Mouse (Mus musculus) embryonic facial prominence, embryonic 14.5 days (tissue): Measurements from ENCODE around the gene Bsn. TPM values are rescaled to one million over a fixed set of nuclear protein-coding genes. Genes with fewer than 3 reads are reported as not detected.

Experiments
- ATAC-seq: fragments of 200-750 bp; cut with Nextera tagmentation; 2 replicates; pipeline ENCODE4 v1.8.0; 2017; ENCODE audit warnings: low read depth, moderate number of reproducible peaks, moderate TSS enrichment
- DNase-seq: peaks from one replicate; pipeline ENCODE4 v3.0.0-alpha.2; 2015; ENCODE audit warnings: low spot score
- H3K27ac ChIP-seq: fragments of 300-500 bp; sonication (generic); replicated peaks from 2 replicates; pipeline ENCODE4 v1.5.1; 2014; ENCODE audit warnings: low read depth, mild to moderate bottlenecking, low read length, moderate library complexity
- H3K27me3 ChIP-seq: fragments of 300-500 bp; sonication (generic); replicated peaks from 2 replicates; pipeline ENCODE4 v1.6.1; 2014; ENCODE audit warnings: low read length; ENCODE audit not compliant: control insufficient read depth, insufficient read depth
- H3K36me3 ChIP-seq: fragments of 300-500 bp; sonication (generic); 2 replicates; pipeline ENCODE4 v1.6.1; 2014; ENCODE audit warnings: low read length, mixed read lengths; ENCODE audit not compliant: control insufficient read depth, insufficient read depth
- H3K4me1 ChIP-seq: fragments of 300-500 bp; sonication (generic); 2 replicates; pipeline ENCODE4 v1.6.1; 2014; ENCODE audit warnings: antibody characterized with exemption, low read length; ENCODE audit not compliant: control insufficient read depth, insufficient read depth
- H3K4me2 ChIP-seq: fragments of 300-500 bp; sonication (generic); 2 replicates; pipeline ENCODE4 v1.6.1; 2014; ENCODE audit warnings: low read depth, mild to moderate bottlenecking, low read length, moderate library complexity, mixed read lengths
- H3K4me3 ChIP-seq: fragments of 300-500 bp; sonication (generic); 2 replicates; pipeline ENCODE4 v1.5.1; 2014; ENCODE audit warnings: low read depth, mild to moderate bottlenecking, low read length
- H3K9ac ChIP-seq: fragments of 300-500 bp; sonication (generic); 2 replicates; pipeline ENCODE4 v1.6.1; 2014; ENCODE audit warnings: low read depth, mild to moderate bottlenecking, low read length, moderate library complexity, mixed read lengths
- H3K9me3 ChIP-seq: fragments of 300-500 bp; sonication (generic); 2 replicates; pipeline ENCODE4 v1.6.1; 2016; ENCODE audit warnings: low read length; ENCODE audit not compliant: control insufficient read depth
- WGBS: fragments of 180-500 bp; shearing (Covaris S2); extraction: QIAGEN DNeasy Blood & Tissue Kit; methylation state at CpG from one replicate; pipeline ENCODE4 v1.1.7; 2014; 5-methylcytosine and 5-hydroxymethylcytosine counted together
- polyA plus RNA-seq: library from polyadenylated mRNA; unstranded; fragments of >200 nt; fragmentation: Nextera tagmentation; extraction: Ambion mirVana; gene quantifications from 2 replicates; pipeline ENCODE4 v1.2.1, GENCODE M21; 2014

Gene Bsn
- polyA plus RNA-seq, 1 experiment from 2014 or later, result 1.1 TPM

DNA sequence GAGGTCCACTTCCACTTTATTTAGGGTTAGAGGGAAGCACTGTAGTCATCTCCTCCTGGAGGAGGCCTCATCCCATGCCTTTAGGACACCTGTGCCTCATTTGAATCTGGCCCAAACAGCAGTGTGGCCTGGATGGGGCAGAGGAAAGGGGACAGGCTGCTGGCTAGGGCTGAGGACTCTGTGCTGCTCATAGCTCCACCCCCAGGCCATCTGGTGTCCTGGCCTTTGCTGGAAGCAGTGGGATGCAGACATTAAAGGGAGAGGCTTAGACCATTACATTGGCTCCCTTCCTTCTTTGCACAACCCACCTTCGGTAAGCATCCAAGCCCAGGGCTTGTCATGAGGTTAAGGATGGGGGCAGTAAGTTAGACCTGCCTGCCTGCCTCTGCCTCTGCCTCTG is 56.7 kb downstream of the Bsn start:
- Histone ChIP-seq H3K9ac (no peak overlapping the region), H3K27me3 (no peaks in the 10 kb centered on the region), H3K9me3 (no peaks in the 10 kb centered on the region), H3K4me3 (no peak overlapping the region), H3K27ac (no peak overlapping the region), H3K4me2 (no peak overlapping the region), H3K36me3 (no peaks in the 10 kb centered on the region), H3K4me1 (no peaks in the 10 kb centered on the region)
- no peak for ATAC-seq
- no CpG with 5 or more reads among the region's 1 CpGs for WGBS
- no peak for DNase-seq

DNA sequence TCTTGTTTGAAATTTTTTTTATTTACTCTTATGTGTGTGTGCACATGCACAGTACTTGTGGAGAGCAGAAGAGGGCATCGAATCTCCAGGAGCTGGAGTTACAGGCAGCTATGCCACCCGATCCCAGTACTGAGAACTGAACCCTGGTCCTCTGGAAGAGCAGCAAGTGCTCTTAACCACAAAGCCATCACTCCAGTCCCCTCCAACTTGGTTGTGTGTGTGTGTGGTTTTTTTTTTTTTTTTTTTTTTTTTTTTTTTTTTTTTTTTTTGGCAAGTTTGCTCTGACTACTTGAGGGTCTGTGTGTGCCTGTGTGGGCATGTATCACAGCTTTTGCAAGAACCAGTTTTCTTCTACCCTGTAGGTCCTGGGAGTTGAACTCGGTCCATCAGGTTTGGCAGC is 57.8 kb downstream of the Bsn start:
- H3K4me1 ChIP-seq, result no peaks in the 10 kb centered on the region
- ATAC-seq, result no peak
- no peaks in the 10 kb centered on the region for H3K36me3 ChIP-seq
- H3K9ac ChIP-seq, result no peak overlapping the region
- no peak overlapping the region for H3K4me3 ChIP-seq
- no peak overlapping the region for H3K27ac ChIP-seq
- 90% methylated on average over 3 of the region's 3 CpGs for WGBS
- no peak overlapping the region for H3K4me2 ChIP-seq
- H3K9me3 ChIP-seq, result no peaks in the 10 kb centered on the region
- no peak for DNase-seq
- no peaks in the 10 kb centered on the region for H3K27me3 ChIP-seq

DNA sequence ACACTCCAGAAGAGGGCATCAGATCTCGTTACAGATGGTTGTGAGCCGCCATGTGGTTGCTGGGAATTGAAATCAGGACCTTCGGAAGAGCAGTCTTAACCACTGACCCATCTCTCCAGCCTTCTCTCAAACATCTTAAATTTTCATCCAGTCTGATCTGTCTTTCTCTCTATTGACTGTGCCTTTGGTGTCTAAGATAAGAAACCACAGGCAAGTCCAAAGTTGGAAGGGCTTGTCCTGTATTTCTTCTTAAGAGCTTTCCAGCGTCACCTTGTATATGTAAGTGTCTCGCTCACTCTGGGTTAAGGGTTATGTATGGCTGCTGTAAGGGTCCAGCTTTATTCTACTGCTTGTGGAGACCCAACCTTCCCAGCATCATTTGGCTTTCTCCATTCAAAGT is 58.7 kb downstream of the Bsn start:
- Histone ChIP-seq H3K4me2 (no peak overlapping the region), H3K9me3 (no peaks in the 10 kb centered on the region), H3K36me3 (no peaks in the 10 kb centered on the region), H3K4me3 (no peak overlapping the region), H3K9ac (no peak overlapping the region), H3K27ac (no peak overlapping the region), H3K27me3 (no peaks in the 10 kb centered on the region), H3K4me1 (no peaks in the 10 kb centered on the region)
- DNase-seq (no peak), ATAC-seq (no peak)
- 88% methylated on average over 5 of the region's 5 CpGs for WGBS

DNA sequence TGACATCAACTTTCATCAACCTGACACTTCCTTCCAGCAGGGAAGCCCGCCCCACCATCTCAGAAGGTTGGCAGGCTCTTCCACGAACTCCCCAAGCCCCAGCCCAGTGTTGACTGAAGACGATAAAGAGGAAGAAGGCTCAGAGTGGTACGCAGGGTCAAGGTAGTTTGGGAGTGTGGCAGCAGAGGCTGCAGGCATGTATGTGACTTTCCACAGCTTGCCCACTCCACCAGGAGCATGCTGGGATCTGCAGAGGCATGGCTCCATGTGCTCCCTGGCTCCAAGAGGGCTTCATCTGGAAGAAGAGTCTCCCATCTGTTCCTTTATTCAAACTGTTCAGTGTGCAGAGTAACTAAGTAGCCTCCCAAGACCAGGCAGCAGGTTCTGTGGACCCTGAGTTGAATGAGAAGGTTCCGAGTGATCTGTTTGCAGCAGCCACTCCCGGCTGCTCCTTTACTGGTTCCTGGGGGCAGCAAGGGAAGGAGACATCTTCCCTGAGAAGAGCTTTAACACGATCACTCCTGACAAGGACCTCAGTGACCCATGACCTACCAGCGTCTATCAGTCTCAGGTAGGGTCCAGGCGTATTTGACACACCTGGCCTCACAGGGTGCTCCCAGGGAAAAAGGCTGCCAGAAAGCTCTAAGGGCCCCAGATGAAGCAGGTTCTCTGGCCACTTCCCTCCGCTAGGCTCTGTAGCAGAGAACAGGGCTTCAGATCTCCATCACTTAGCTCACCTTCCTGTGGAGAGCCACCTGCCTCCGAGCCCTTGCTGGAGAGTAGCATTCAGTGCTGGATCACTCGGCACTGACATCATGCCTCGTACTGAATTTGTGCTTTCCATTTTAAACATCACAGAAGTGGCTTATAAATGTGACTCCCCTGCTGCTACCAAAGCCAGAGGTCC is 60.9 kb downstream of the Bsn start:
- no peak for DNase-seq
- Histone ChIP-seq H3K36me3 (no peaks in the 10 kb centered on the region), H3K27ac (no peak overlapping the region), H3K27me3 (no peaks in the 10 kb centered on the region), H3K4me1 (no peaks in the 10 kb centered on the region), H3K4me2 (no peak overlapping the region), H3K9ac (no peak overlapping the region), H3K4me3 (no peak overlapping the region), H3K9me3 (no peaks in the 10 kb centered on the region)
- WGBS, result 82% methylated on average over 13 of the region's 13 CpGs
- no peak for ATAC-seq

DNA sequence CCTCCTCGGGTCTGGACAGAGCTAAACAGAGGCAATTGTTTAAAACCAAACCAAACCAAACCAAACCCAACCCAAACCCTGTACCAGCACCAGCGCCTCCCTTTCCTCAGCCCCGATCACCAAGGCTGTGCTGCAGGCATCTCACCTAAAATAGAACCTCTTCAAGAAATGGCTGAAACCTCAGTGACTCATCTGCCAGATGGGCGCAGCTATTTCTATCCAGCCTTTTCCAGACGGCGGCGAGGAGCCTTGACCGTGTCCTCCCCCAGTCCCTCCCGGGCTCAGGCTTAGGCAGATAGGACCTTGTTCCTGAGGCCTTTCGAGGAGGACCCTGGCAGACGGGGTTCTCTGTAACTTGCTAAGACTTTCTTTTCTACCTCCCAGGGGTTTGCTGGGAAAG is 61.9 kb downstream of the Bsn start:
- Histone ChIP-seq H3K9me3 (no peaks in the 10 kb centered on the region), H3K27me3 (no peaks in the 10 kb centered on the region), H3K4me1 (no peaks in the 10 kb centered on the region), H3K4me3 (no peak overlapping the region), H3K9ac (no peak overlapping the region), H3K27ac (no peak overlapping the region), H3K4me2 (no peak overlapping the region), H3K36me3 (no peaks in the 10 kb centered on the region)
- WGBS, result 88% methylated on average over 11 of the region's 11 CpGs
- DNase-seq, result no peak
- ATAC-seq, result no peak

DNA sequence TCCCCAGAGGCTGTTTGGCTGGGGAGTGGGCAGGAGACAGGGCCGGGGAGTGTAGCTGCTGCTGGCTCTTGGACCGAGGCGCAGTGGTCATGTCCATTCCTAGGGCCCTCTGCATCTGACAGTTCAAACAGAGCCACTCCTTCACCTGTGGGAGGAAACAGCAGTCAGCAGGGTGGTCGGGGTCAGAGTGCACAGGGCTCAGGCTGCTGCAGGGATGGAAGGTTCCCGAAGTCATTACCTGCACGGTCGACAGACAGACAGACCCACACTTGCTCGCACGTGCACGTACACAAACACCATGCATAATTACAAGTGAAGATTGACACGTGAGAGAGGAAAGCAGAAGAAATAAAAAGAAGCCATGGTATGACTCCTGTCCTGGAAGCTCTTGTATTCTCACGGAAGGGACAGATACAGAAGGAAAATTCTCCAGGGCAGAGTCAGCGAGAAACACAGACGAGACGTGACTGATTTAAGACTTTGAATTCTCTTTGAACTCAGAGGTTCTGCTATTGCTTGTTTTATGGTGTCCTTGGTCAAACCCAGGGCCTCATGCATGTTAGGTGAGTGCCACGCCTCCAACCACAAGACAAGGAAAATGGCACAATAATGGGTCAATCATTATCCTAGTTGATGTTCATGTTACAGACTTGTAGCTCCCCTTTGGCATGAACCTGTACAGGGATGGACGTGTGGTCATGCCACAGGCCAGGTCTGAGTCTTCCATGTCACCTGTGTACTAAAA is 63.6 kb downstream of the Bsn start:
- no peaks in the 10 kb centered on the region for H3K4me1 ChIP-seq
- H3K9me3 ChIP-seq, result no peaks in the 10 kb centered on the region
- no peak overlapping the region for H3K4me2 ChIP-seq
- H3K27me3 ChIP-seq, result no peaks in the 10 kb centered on the region
- 74% methylated on average over 16 of the region's 17 CpGs for WGBS
- H3K4me3 ChIP-seq, result no peak overlapping the region
- no peak for ATAC-seq
- no peak for DNase-seq
- no peaks in the 10 kb centered on the region for H3K36me3 ChIP-seq
- H3K27ac ChIP-seq, result no peak overlapping the region
- no peak overlapping the region for H3K9ac ChIP-seq

DNA sequence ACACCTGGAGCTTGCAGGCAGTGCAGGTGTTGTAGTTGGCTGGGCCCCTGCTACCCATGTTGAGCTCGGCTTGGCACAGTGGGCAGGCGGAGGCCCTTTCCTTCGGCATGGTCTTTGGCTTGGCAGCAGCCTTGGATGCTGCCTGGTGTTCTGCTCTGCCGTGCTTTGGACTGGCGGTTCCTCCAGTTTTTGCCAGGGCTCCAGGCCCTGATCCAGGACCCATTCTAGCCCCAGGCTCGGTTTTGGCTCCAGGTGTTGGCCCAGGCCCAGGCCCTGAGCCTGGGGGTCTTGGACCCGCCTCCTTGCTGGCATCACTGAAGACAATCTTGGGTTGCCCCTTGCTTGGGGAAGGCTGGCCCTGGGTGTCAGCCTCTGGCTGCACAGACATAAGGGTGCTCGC is 64.5 kb downstream of the Bsn start:
- no peaks in the 10 kb centered on the region for H3K36me3 ChIP-seq
- no peaks in the 10 kb centered on the region for H3K4me1 ChIP-seq
- no peak overlapping the region for H3K9ac ChIP-seq
- H3K4me3 ChIP-seq, result no peak overlapping the region
- no peak overlapping the region for H3K27ac ChIP-seq
- no peaks in the 10 kb centered on the region for H3K9me3 ChIP-seq
- DNase-seq (no peak), ATAC-seq (no peak)
- WGBS, result 81% methylated on average over 8 of the region's 8 CpGs
- no peaks in the 10 kb centered on the region for H3K27me3 ChIP-seq
- no peak overlapping the region for H3K4me2 ChIP-seq

DNA sequence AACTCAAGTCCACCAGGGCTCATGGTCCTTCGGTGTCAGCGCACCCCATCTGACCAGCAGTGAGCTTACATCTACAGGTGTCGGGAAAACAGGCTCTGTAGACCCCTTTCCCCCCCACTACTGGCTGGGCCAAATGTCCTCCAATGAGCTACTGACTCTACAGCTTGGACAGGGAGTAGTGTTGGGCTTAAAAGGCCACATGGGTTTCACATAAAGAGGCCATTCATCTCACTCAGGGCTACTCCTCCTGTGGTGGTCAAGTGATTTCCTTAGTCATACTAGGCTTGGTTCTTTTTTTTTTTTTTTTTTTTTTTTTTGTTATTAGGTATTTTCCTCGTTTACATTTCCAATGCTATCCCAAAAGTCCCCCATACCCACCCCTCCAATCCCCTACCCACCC is 66.3 kb downstream of the Bsn start:
- WGBS, result 71% methylated on average over 4 of the region's 4 CpGs
- ATAC-seq (no peak), DNase-seq (no peak)
- Histone ChIP-seq H3K4me2 (no peak overlapping the region), H3K27ac (no peak overlapping the region), H3K4me3 (no peak overlapping the region), H3K27me3 (no peaks in the 10 kb centered on the region), H3K4me1 (0 out of 2 replicates have a peak, but pooled peaks cover 5% of the 10 kb centered on the region), H3K9me3 (no peaks in the 10 kb centered on the region), H3K9ac (no peak overlapping the region), H3K36me3 (no peaks in the 10 kb centered on the region)
